Mouse (Mus musculus) embryonic fibroblast, embryonic 13.5 days (primary cell): Measurements from ENCODE around the gene Serpinf2. TPM values are rescaled to one million over a fixed set of nuclear protein-coding genes. Genes with fewer than 3 reads are reported as not detected.
A peak's percentile ranks its signal among the peaks of the same experiment; 100 is the strongest.

Experiments
- H3K27ac ChIP-seq: 2 replicates; pipeline ENCODE4 v1.5.1; 2012; ENCODE audit warnings: low read length, control low read depth, inconsistent platforms; ENCODE audit not compliant: insufficient read depth
- H3K4me1 ChIP-seq: 2 replicates; pipeline ENCODE4 v1.6.1; 2011; ENCODE audit warnings: low read length; ENCODE audit not compliant: control insufficient read depth, insufficient read depth
- H3K4me3 ChIP-seq: 2 replicates; pipeline ENCODE4 v1.5.1; 2011; ENCODE audit warnings: mild to moderate bottlenecking, control low read depth, low read length; ENCODE audit not compliant: insufficient read depth
- CTCF ChIP-seq: IDR thresholded peaks from 2 replicates; pipeline ENCODE4 v1.5.1; 2011; ENCODE audit warnings: mild to moderate bottlenecking, control low read depth, low read length, moderate library complexity, borderline replicate concordance; ENCODE audit not compliant: insufficient read depth
- POLR2A ChIP-seq: IDR thresholded peaks from 2 replicates; pipeline ENCODE4 v1.6.1; 2011; ENCODE audit warnings: low read depth, mild to moderate bottlenecking, control low read depth, low read length, moderate library complexity
- polyA plus RNA-seq: library from polyadenylated mRNA; stranded (reverse); fragments of >200 nt; gene quantifications from 2 replicates; pipeline ENCODE4 v1.2.4, GENCODE M21; 2011; ENCODE audit warnings: low read depth; ENCODE audit not compliant: missing spikeins, insufficient read length

Serpinf2 gene
- polyA plus RNA-seq, 1 experiment, result not detected

DNA sequence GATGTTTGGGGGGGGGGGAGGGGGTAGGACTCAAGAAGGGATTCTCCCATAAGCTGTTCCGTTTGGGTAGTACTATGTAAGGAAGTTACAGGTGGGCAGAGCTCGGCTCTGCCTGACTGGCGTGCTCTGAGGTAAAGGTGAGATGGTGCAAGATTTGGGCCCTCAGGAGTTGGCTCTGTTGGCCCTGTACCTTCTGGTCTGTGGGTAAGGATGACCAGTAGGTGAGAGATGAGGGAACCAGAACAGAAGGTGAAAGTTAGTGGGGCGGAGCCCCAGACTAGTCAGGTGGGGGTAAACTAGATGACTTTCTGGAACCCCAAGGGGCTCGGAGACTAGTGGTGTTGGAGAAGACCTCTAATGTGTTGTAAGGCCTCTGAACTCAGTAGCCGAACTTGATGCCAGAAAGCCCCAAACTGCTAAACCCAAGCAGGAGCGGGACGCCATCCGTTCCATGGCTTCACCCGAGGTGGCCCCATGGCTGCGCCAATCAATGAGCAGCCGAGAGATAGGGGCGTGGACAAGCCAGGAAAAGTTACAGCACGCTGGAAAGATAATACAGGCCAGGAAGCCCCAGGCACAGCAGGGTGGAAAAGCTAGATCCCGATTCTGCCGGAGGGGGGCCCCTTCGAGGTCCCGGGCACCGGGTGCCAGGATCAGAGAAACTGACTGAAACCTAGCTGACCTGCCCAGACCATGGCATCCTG, 28.3 kb upstream of the Serpinf2 start:
- peak overlapping the region; percentile 39 for H3K27ac ChIP-seq
- H3K4me3 ChIP-seq, result no peak overlapping the region
- peak; percentile 69 for TF ChIP-seq POLR2A
- TF ChIP-seq CTCF, result no peak
- peaks cover 14% of the 10 kb centered on the region for H3K4me1 ChIP-seq

DNA sequence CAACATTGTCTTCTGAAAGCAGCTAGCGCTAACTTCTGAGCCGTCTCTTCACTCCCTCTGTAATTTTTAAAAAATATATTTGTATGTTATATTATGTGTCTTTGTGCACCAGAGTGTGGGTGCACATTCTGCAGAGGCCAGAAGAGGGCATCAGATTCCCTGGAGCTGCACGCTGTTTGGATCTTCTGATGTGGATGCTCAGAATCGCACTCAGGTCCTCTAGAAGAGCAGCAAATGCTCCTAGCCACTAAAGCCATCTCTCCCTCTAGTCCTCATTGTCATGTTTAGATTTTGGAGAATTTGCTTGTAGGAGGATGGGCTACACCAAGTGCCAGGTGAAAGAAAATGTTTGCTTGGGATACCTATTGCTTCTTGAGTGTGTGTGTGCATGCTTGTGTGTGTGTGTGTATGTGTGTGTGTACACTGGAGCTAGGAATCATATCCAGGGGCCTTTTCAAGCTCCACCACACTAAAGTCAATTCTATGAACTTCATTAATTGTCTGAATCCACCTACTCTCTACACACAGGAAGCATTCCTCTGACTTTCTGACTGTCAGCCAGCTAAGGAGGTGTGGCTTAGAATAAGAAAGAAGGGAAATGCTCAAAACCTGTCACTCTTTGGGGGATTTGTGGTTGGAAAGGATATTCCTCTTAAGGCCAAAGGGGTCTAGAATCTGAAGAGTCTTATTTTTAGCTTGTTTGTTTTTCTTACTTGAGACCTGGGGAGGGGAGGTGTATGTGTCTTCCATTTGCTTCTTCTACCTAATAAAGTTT, 27.5 kb upstream of the Serpinf2 start:
- Histone ChIP-seq H3K4me3 (no peak overlapping the region), H3K27ac (no peak overlapping the region), H3K4me1 (peaks cover 14% of the 10 kb centered on the region)
- TF ChIP-seq CTCF, result peak; percentile 34; the same call in 1 of the 2 replicates
- peak; percentile 67 for TF ChIP-seq POLR2A

DNA sequence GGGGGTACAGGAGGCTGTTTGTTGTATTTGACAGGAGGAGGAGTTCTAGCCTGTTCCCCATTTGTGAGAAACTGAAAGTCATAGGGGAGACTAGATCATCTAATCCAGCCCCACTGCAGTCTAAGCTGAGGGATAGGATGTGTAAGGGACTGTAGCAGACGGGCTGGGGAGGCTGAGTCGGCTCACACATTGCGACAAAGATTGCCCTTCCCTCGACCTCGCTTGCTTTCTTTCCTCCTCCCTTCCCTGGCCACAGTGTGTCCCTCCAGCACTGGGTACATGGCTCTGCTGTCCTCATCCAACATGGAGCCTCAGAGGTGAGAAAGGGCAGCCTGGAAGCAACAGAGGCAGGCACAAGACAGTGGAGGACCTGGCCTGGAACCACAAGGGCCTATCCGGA, 25.7 kb upstream of the Serpinf2 start:
- peak overlapping the region; percentile 10; the same call in 1 of the 2 replicates for H3K4me3 ChIP-seq
- peaks cover 12% of the 10 kb centered on the region for H3K4me1 ChIP-seq
- H3K27ac ChIP-seq, result peak overlapping the region; percentile 8; the same call in 1 of the 2 replicates
- no peak; the same call in 1 of the 2 replicates for TF ChIP-seq POLR2A
- no peak for TF ChIP-seq CTCF

DNA sequence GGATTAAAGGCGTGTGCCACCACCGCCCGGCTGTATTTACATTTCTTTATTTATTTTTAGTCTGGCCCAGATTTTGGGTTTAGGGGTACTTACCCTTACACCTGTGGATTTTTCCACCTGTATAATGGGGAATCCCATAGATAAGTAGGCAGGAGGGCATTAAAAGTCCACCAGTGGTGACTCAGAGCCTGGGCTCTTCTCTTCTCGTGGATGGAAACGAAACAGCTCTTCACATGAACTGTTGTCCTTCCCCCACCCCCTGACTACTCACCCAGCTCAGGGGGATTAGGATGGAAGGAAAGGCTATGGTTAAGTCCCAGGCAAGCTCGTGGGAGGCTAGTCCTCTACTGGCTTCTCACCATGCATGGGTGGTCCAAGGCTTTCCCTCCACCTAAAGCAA, 25.0 kb upstream of the Serpinf2 start:
- no peak for TF ChIP-seq POLR2A
- no peak for TF ChIP-seq CTCF
- H3K4me1 ChIP-seq, result peaks cover 18% of the 10 kb centered on the region
- H3K4me3 ChIP-seq, result peak overlapping the region; percentile 10; the same call in 1 of the 2 replicates
- H3K27ac ChIP-seq, result peak overlapping the region; percentile 8; the same call in 1 of the 2 replicates

DNA sequence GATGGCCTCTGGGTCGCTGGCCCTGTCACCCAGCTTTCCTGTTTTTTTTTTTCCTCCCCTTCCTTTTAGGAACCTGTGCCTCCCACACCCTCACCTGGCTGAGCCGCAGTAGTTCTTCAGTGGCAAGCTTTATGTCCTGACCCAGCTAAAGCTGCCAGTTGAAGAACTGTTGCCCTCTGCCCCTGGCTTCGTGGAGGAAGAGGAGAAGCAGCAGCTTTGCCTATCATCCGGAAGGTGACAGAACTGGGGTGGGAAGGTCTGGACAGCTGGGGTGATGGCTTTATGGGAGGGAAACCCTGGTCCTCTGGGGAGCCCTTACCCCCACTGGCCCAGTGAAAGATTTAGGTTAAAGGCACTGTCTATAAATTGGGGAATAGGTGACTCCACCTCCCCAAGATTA, 24.2 kb upstream of the Serpinf2 start:
- H3K4me1 ChIP-seq, result peaks cover 24% of the 10 kb centered on the region
- peak overlapping the region; percentile 63 for H3K27ac ChIP-seq
- H3K4me3 ChIP-seq, result peak overlapping the region; percentile 79
- no peak for TF ChIP-seq POLR2A
- TF ChIP-seq CTCF, result no peak

DNA sequence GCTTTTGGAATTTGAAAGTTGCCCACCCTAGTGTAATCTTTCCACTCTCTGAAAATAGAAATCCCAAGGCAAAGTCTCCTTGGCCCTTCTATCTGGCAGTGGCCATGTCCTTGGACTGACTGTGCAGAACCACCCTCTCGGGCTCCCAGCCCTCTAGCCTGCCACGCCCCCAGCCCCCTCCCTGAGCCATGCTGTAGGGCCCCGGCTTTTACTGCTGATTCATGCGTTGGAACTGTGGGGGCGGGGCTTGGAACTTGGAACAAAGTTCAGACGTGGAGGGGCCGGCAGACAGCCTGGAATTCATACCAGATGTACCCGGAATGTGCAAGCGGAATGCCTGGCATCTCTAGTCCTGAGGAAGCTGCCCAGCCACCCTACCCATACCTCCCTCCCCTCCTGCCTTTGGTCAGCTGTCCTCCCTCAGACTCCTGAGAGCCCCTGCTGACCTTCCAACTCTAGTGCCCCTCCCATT, 23.5 kb upstream of the Serpinf2 start:
- peak overlapping the region; percentile 97 for H3K27ac ChIP-seq

DNA sequence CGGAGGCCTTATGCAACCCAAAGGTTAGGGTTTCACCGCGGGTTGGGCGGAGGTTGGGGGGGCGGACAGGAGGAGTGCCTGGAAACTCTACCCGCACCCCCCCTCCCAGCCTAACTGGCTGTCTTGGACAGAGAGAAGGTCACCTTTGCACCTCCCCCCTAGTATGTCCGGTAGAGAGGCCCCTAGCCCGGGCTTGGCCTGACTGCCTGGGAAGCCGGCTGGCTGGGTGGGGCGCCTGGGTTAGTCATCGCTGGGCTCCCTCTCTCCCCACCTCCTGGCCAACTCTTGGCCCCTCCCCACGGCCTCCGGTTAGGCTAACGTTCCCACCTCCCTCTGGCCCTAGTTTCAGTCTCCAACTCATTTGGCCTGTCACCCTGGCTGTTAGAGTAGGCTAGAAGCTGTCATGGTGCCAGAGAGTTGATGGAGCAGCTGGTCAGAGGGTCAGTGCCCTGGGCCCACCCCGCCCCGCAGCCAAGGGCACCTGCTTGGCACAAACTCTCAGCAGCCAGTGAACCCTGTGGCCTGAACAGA, 22.9 kb upstream of the Serpinf2 start:
- peak; percentile 57 for TF ChIP-seq POLR2A
- TF ChIP-seq CTCF, result no peak
- Histone ChIP-seq H3K4me3 (peak overlapping the region; percentile 79), H3K27ac (peak overlapping the region; percentile 97), H3K4me1 (peaks cover 26% of the 10 kb centered on the region)

More for the DNA sequence above, 23.5 kb upstream of the Serpinf2 start:
- Histone ChIP-seq H3K4me1 (peaks cover 26% of the 10 kb centered on the region), H3K4me3 (peak overlapping the region; percentile 79)
- TF ChIP-seq POLR2A (peak; percentile 60), CTCF (no peak)

DNA sequence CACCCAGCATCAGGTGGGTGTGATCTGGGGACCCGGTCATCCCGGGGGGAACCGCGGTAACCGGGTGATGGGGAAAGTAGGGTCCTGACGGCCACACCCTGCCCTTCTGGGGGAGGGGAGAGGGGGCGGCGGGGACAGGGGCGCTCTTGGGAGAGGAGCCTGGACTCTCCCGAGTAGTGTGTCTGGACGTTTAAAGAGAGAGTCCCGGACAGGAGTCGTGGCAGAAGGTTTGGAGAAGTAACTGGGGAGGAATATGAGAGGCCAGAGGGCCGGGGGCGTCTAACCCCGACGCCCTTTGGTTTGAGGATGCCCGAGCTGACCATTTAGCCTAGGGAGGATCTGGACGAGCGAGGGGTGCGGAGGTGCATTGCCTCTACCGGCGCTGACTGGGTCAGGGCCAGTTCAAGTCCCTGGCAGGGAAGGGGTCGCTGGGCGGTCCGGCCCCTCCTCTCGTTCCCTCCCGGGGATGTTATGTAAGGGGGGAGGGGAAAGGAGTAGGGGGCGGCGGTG, 22.4 kb upstream of the Serpinf2 start:
- TF ChIP-seq POLR2A (peak; percentile 39; the same call in 1 of the 2 replicates), CTCF (no peak)
- Histone ChIP-seq H3K4me1 (peaks cover 24% of the 10 kb centered on the region), H3K27ac (peak overlapping the region; percentile 97), H3K4me3 (peak overlapping the region; percentile 79)

DNA sequence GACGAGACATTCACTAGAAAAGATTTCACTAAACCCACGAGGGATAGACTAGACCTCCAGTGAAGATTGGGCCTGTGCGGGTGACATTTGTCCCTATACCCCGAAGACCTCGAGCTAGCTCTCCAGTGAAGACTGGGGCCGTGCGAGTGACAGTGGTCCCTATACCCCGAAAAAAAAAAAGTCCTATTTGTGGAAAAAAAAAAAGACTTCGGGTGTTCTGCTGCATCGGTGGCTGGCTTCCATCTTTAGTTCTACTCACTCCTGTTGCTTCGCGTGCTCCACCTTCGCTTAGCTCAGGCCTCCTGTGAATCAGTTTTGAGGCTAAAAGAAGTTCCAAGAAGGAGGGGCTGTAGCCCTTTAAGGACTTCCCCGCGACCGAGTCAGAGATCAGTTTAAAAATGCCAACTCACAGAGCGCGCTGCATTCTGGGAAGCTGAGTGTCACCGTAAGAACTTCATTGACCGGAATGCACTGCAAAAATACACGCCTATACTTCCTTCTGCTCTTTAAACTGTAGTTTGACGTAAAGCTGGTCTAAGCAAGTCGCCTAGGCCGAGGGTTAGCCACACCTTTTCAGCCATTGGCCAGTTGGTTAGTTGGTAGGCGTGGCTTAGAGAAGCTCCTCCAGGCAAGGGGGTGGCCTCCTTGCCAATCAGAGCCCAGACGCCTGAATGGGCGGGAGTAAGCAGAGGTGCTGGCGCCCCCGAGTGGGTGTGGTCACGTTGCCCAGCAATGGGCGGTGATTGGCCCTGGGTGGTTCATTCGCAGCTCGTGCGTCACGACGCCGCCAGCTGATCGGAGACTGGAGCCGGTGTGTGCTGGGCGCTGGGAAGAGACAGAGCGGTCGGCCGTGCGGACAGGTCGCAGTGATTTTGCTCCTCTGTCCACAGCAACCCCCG, 21.7 kb upstream of the Serpinf2 start, which contains the start of gene Tlcd2:
Gene Tlcd2, plus strand, starts transcription at position 872 of the 899 bp plus-strand sequence.
- Histone ChIP-seq H3K4me1 (peaks cover 22% of the 10 kb centered on the region), H3K27ac (peak within 1 kb of the TSS; percentile 100), H3K4me3 (peak within 1 kb of the TSS; percentile 79)
- TF ChIP-seq POLR2A (peak; percentile 100), CTCF (no peak)
